Mouse (Mus musculus) liver, embryonic 16.5 days (tissue): Measurements from ENCODE around the gene Flnb. TPM values are rescaled to one million over a fixed set of nuclear protein-coding genes. Genes with fewer than 3 reads are reported as not detected.

Source experiments
- ATAC-seq: fragments of 200-750 bp; cut with Nextera tagmentation; 2 replicates; pipeline ENCODE4 v1.8.0; 2017; ENCODE audit warnings: low read depth, mild to moderate bottlenecking, moderate number of reproducible peaks, moderate library complexity
- H3K27ac ChIP-seq: fragments of 300-500 bp; sonication (generic); 2 replicates; pipeline ENCODE4 v1.5.1; 2014; ENCODE audit warnings: mild to moderate bottlenecking, low read length
- H3K27me3 ChIP-seq: fragments of 300-500 bp; sonication (generic); 2 replicates; pipeline ENCODE4 v1.6.1; 2014; ENCODE audit warnings: low read depth, low read length, mixed read lengths; ENCODE audit not compliant: control insufficient read depth, insufficient read depth
- H3K36me3 ChIP-seq: fragments of 300-500 bp; sonication (generic); 2 replicates; pipeline ENCODE4 v1.6.1; 2014; ENCODE audit warnings: mild to moderate bottlenecking; ENCODE audit not compliant: control insufficient read depth, insufficient read depth
- H3K4me1 ChIP-seq: fragments of 300-500 bp; sonication (generic); 2 replicates; pipeline ENCODE4 v1.6.1; 2014; ENCODE audit warnings: low read depth, low read length, mixed read lengths; ENCODE audit not compliant: control insufficient read depth
- H3K4me2 ChIP-seq: fragments of 300-500 bp; sonication (generic); 2 replicates; pipeline ENCODE4 v1.6.1; 2014; ENCODE audit warnings: low read depth, low read length, mixed read lengths
- H3K4me3 ChIP-seq: fragments of 300-500 bp; sonication (generic); 2 replicates; pipeline ENCODE4 v1.5.1; 2014; ENCODE audit warnings: low read depth, mild to moderate bottlenecking, low read length
- H3K9ac ChIP-seq: fragments of 300-500 bp; sonication (generic); 2 replicates; pipeline ENCODE4 v1.6.1; 2014; ENCODE audit warnings: low read depth, low read length
- H3K9me3 ChIP-seq: fragments of 300-500 bp; sonication (generic); replicated peaks from 2 replicates; pipeline ENCODE4 v1.6.1; 2016; ENCODE audit warnings: low read length; ENCODE audit not compliant: control insufficient read depth
- WGBS: fragments of 180-500 bp; shearing (Covaris S2); extraction: QIAGEN DNeasy Blood & Tissue Kit; methylation state at CpG from one replicate; pipeline ENCODE4 v1.1.7; 2014; ENCODE audit not compliant: insufficient replicate concordance; 5-methylcytosine and 5-hydroxymethylcytosine counted together
- polyA plus RNA-seq: library from polyadenylated mRNA; unstranded; fragments of >200 nt; fragmentation: Nextera tagmentation; extraction: Ambion mirVana; gene quantifications from 2 replicates; pipeline ENCODE4 v1.2.1, GENCODE M21; 2015

The Flnb gene
- polyA plus RNA-seq, 1 experiment from 2014 or later, result 4.8 TPM

- no peak overlapping the region for H3K4me3 ChIP-seq
- no peaks in the 10 kb centered on the region for H3K36me3 ChIP-seq
- no peaks in the 10 kb centered on the region for H3K9me3 ChIP-seq
- no peak overlapping the region for H3K27ac ChIP-seq
- peaks cover 14% of the 10 kb centered on the region for H3K27me3 ChIP-seq
- no peak for ATAC-seq
- H3K4me1 ChIP-seq, result peaks cover 5% of the 10 kb centered on the region
- H3K4me2 ChIP-seq, result no peak overlapping the region
- no peak overlapping the region for H3K9ac ChIP-seq
- WGBS, result 68% methylated on average over 8 of the region's 8 CpGs
These were observed 3.6 kb downstream of the Flnb start for GRCm38 (mm10) chr14:7821341-7821740.

GRCm38 (mm10) chr14:7822693-7823092 is 4.9 kb downstream of the Flnb start:
- no peak for ATAC-seq
- 64% methylated on average over 7 of the region's 7 CpGs for WGBS

GRCm38 (mm10) chr14:7824651-7825268 is 7.0 kb downstream of the Flnb start:
- H3K4me1 ChIP-seq, result peaks cover 5% of the 10 kb centered on the region; the same call in 1 of the 2 replicates

More at GRCm38 (mm10) chr14:7822693-7823092, 4.9 kb downstream of the Flnb start:
- Histone ChIP-seq H3K4me1 (peaks cover 5% of the 10 kb centered on the region), H3K9me3 (no peaks in the 10 kb centered on the region), H3K36me3 (no peaks in the 10 kb centered on the region), H3K27me3 (peaks cover 14% of the 10 kb centered on the region), H3K27ac (no peak overlapping the region), H3K9ac (no peak overlapping the region), H3K4me3 (no peak overlapping the region), H3K4me2 (no peak overlapping the region)

GRCm38 (mm10) chr14:7826151-7826937 is 8.6 kb downstream of the Flnb start:
- peak overlapping the region; percentile 86 for H3K27ac ChIP-seq
- no peak overlapping the region for H3K4me3 ChIP-seq
- ATAC-seq, result peak; percentile 84
- H3K9me3 ChIP-seq, result no peaks in the 10 kb centered on the region
- WGBS, result 26% methylated on average over 10 of the region's 10 CpGs
- H3K9ac ChIP-seq, result peak overlapping the region; percentile 35; the same call in 1 of the 2 replicates
- no peaks in the 10 kb centered on the region for H3K36me3 ChIP-seq
- peaks cover 5% of the 10 kb centered on the region; the same call in 1 of the 2 replicates for H3K4me1 ChIP-seq
- no peaks in the 10 kb centered on the region for H3K27me3 ChIP-seq
- H3K4me2 ChIP-seq, result peak overlapping the region; percentile 38

More at GRCm38 (mm10) chr14:7824651-7825268, 7.0 kb downstream of the Flnb start:
- Histone ChIP-seq H3K4me3 (no peak overlapping the region), H3K27me3 (no peaks in the 10 kb centered on the region), H3K9me3 (no peaks in the 10 kb centered on the region), H3K36me3 (no peaks in the 10 kb centered on the region), H3K4me2 (no peak overlapping the region), H3K27ac (peak overlapping the region; percentile 83), H3K9ac (no peak overlapping the region)
- peak; percentile 42; the same call in 1 of the 2 replicates for ATAC-seq
- 44% methylated on average over 8 of the region's 8 CpGs for WGBS

GRCm38 (mm10) chr14:7829181-7829580 is 11.4 kb downstream of the Flnb start:
- WGBS, result 60% methylated on average over 2 of the region's 2 CpGs
- H3K4me2 ChIP-seq, result no peak overlapping the region
- no peak overlapping the region for H3K9ac ChIP-seq
- H3K27ac ChIP-seq, result peak overlapping the region; percentile 29
- no peaks in the 10 kb centered on the region for H3K27me3 ChIP-seq
- ATAC-seq, result peak; percentile 49; the same call in 1 of the 2 replicates
- no peaks in the 10 kb centered on the region for H3K36me3 ChIP-seq
- H3K9me3 ChIP-seq, result no peaks in the 10 kb centered on the region
- peaks cover 5% of the 10 kb centered on the region; the same call in 1 of the 2 replicates for H3K4me1 ChIP-seq
- H3K4me3 ChIP-seq, result no peak overlapping the region

- H3K27ac ChIP-seq, result no peak overlapping the region
- no peaks in the 10 kb centered on the region for H3K9me3 ChIP-seq
- H3K4me3 ChIP-seq, result no peak overlapping the region
- no peak overlapping the region for H3K4me2 ChIP-seq
- H3K4me1 ChIP-seq, result no peaks in the 10 kb centered on the region; the same call in 1 of the 2 replicates
- WGBS, result 52% methylated on average over 1 of the region's 1 CpGs
- no peaks in the 10 kb centered on the region for H3K27me3 ChIP-seq
- no peak for ATAC-seq
- H3K9ac ChIP-seq, result no peak overlapping the region
- no peaks in the 10 kb centered on the region for H3K36me3 ChIP-seq
These were observed 14.1 kb downstream of the Flnb start for GRCm38 (mm10) chr14:7831770-7832439.

- WGBS, result 82% methylated on average over 5 of the region's 5 CpGs
- Histone ChIP-seq H3K9me3 (no peaks in the 10 kb centered on the region), H3K27ac (no peak overlapping the region), H3K4me1 (no peaks in the 10 kb centered on the region; the same call in 1 of the 2 replicates), H3K36me3 (no peaks in the 10 kb centered on the region), H3K27me3 (no peaks in the 10 kb centered on the region), H3K9ac (no peak overlapping the region), H3K4me2 (no peak overlapping the region), H3K4me3 (no peak overlapping the region)
- no peak for ATAC-seq
These were observed 14.7 kb downstream of the Flnb start for GRCm38 (mm10) chr14:7832440-7832783.

- Histone ChIP-seq H3K27ac (no peak overlapping the region), H3K4me1 (no peaks in the 10 kb centered on the region; the same call in 1 of the 2 replicates), H3K9ac (no peak overlapping the region), H3K9me3 (no peaks in the 10 kb centered on the region), H3K4me2 (no peak overlapping the region), H3K27me3 (no peaks in the 10 kb centered on the region), H3K36me3 (no peaks in the 10 kb centered on the region), H3K4me3 (no peak overlapping the region)
- ATAC-seq, result no peak
- 48% methylated on average over 4 of the region's 4 CpGs for WGBS
These were observed 15.7 kb downstream of the Flnb start for GRCm38 (mm10) chr14:7833458-7833857.
